Mouse (Mus musculus) CH12.LX (cell line): ENCODE data around the gene Napsa.

Source experiments
- EP300 ChIP-seq: IDR thresholded peaks from 2 replicates; pipeline ENCODE4 v1.6.1; 2011; ENCODE audit warnings: low read length, improper control_type of control experiment
- NRF1 ChIP-seq: IDR thresholded peaks from 2 replicates; pipeline ENCODE4 v1.6.1; 2014; ENCODE audit warnings: low read depth, mild to moderate bottlenecking, inconsistent platforms, low read length, improper control_type of control experiment, moderate library complexity
- USF2 ChIP-seq: conservative IDR thresholded peaks from 2 replicates; pipeline ENCODE4 v1.6.1; 2011; ENCODE audit warnings: low read depth, low read length, improper control_type of control experiment
- ZKSCAN1 ChIP-seq: IDR thresholded peaks from 2 replicates; pipeline ENCODE4 v1.6.1; 2012; ENCODE audit warnings: low read depth, inconsistent platforms, low read length, improper control_type of control experiment, borderline replicate concordance

DNA sequence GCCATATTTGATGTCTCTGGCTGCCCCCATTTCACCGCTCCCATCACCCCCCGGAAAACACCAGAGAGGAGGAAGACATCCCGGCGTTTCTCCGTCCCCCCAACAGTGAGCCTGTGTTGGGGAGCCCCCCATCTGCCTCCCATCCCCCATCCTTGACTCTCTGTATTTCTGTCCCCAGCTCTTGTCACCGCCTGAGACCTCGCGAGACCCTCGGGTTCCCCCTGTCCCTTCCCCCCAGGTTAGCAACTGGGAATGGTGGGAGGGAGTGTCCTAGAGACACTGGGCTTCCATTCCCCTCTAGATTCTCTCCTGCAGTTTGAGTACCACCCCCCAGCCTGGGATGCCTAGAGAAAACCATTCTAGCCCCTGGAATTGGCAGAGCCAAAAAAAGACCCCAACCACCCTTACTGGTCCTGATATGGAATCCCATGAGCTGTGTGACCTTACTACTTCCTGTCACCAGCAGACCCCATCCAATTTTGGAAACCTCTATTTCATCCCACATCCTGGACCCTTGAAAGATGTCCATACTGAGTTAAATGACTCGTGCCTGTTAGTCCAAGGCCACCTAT lies 28.6 kb downstream of the Napsa start:
- TF ChIP-seq ZKSCAN1 (no peak), USF2 (no peak), EP300 (no peak), NRF1 (no peak)
